In the genomic region with DNA sequence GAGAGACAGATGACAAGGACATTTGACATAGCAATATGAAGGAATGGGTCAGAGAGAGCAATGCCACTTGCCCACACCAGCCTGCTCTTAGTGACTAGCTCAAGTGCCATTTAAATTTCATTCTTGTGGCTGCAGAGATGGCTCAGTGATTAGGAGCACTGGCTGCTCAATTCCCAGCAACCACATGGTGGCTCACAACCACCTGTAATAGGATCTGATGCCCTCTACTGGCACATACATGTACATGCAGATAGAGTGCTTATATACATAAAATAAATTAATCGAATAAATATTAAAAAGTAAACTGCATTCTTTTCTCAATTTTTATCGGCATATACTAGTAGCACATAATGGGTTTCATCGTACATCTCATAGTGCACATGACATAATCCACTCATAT, we compare ENCODE assay signal across 16 mouse cellular contexts.
DNase-seq lines count a peak whose midpoint lies in the region; ATAC-seq and TF ChIP-seq lines count a peak whose summit lies in the region.
"Had no signal": no experiment of that assay in that cellular context is flagged by ENCODE, and none has a peak within 500 bp of the region (broad histone marks: within the 10 kb centered on the region; RNA-seq: fewer than 3 reads in every experiment).

No protein-coding gene starts in this region.

- peak; percentile 60 for ATAC-seq in granulocyte monocyte progenitor cell, adult 5-6 weeks (replicated peaks; ENCODE audit: poor library complexity, severe bottlenecking)
- ATAC-seq: forebrain, embryonic 16.5 days had no signal

- H3K4me1 ChIP-seq in E14TG2a.4 (replicated peaks; ENCODE audit: low read depth, low read length) = no peaks in the 10 kb centered on the region
- H3K4me1 ChIP-seq: heart, embryonic 15.5 days; hindbrain, embryonic 15.5 days had no signal

- no peak for DNase-seq in left cerebral cortex, adult 2 months (ENCODE audit: extremely low spot score in 1 of 2, low spot score in 2 of 2)
- DNase-seq in left cerebral cortex, postnatal 25 days (ENCODE audit: low spot score in 2 of 2) = no peak
- DNase-seq in 416B (ENCODE audit: low read depth) = peak; percentile 66
- no peak for DNase-seq in urinary bladder, adult 18-20 months (ENCODE audit: low spot score in 2 of 2)
- DNase-seq in urinary bladder, adult 2 months (ENCODE audit: low spot score) = no peak
- DNase-seq: cerebellum, adult 8-10 months; gastrocnemius, postnatal 36 days; lung, adult 2 months; right cerebral cortex, postnatal 25 days had no signal

- H3K4me3 ChIP-seq in left cerebral cortex, adult 2 months = no peak overlapping the region
- no peak overlapping the region for H3K4me3 ChIP-seq in E14TG2a.4 (replicated peaks; ENCODE audit: low read length)
- H3K4me3 ChIP-seq: heart, embryonic 15.5 days; hindbrain, embryonic 15.5 days; limb, embryonic 10.5 days; myocyte had no signal

- no peak overlapping the region for H3K27ac ChIP-seq in left cerebral cortex, adult 2 months
- H3K27ac ChIP-seq: heart, embryonic 15.5 days; hindbrain, embryonic 15.5 days; limb, embryonic 10.5 days had no signal

- no peaks in the 10 kb centered on the region for H3K9me3 ChIP-seq in E14TG2a.4 (ENCODE audit: low read length)
- H3K9me3 ChIP-seq: heart, embryonic 15.5 days; hindbrain, embryonic 15.5 days; limb, embryonic 10.5 days had no signal

- no peaks in the 10 kb centered on the region for H3K27me3 ChIP-seq in E14TG2a.4 (ENCODE audit: insufficient read depth, low read length)
- H3K27me3 ChIP-seq: heart, embryonic 15.5 days; hindbrain, embryonic 15.5 days had no signal

- H3K36me3 ChIP-seq in E14TG2a.4 (ENCODE audit: insufficient read depth, low read length) = no peaks in the 10 kb centered on the region
- H3K36me3 ChIP-seq: heart, embryonic 15.5 days; hindbrain, embryonic 15.5 days; limb, embryonic 10.5 days had no signal

- peak; percentile 24 for TF ChIP-seq CTCF in left cerebral cortex, adult 2 months (IDR thresholded peaks at IDR 0.05)
- peak; percentile 46 for TF ChIP-seq CTCF in E14TG2a.4 (conservative IDR thresholded peaks at IDR 0.05; ENCODE audit: low read length)

- intact Hi-C loops in left cerebral cortex, adult 2 months (cut with DNase I) = no loop called here
- intact Hi-C loops in left cerebral cortex, postnatal 25 days (cut with DNase I) = no loop called here
